Mouse (Mus musculus): ENCODE measurements around the gene Lipk. TPM values are rescaled to one million over a fixed set of nuclear protein-coding genes. Genes with fewer than 3 reads are reported as not detected.

Gene Lipk
- polyA plus RNA-seq, 1 experiment from 2014 or later = not detected

- Histone ChIP-seq H3K9ac (replicated peaks) (no peak within 1 kb of the TSS), H3K4me2 (replicated peaks) (no peak within 1 kb of the TSS), H3K9me3 (no peaks in the 10 kb centered on the region), H3K4me1 (replicated peaks) (no peaks in the 10 kb centered on the region), H3K27me3 (no peaks in the 10 kb centered on the region), H3K27ac (no peak within 1 kb of the TSS), H3K4me3 (replicated peaks) (no peak within 1 kb of the TSS), H3K36me3 (no peaks in the 10 kb centered on the region)
- no peak for ATAC-seq
- 94% methylated on average over 9 of the region's 9 CpGs for whole genome bisulfite sequencing
These were observed 58.8 kb downstream of the Lipk start, which contains the start of gene Lipn for GRCm38 (mm10) chr19:34066779-34067472. Gene Lipn, plus strand, starts transcription at chr19:34067358.

DNA sequence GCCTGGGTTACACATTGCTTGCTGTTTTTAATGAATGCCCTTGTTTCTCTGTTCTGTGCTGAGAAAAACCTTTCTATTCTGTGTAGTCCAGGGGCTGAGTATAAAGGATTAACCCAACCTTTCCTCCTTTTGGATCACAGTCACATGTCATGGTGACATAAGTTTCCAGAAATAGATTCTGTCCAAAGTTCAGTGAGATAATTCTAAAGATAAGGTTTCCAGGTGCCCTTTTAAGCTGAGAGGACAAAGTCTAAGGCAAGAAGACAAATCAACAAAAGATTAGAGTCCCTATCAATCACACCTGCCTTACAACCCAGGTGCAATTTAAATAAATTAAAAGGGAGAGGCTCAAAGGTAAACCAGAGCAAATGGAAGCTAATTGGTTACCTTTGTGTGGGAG, 66.1 kb downstream of the Lipk start:
- ATAC-seq = no peak
- Histone ChIP-seq H3K4me3 (replicated peaks) (no peak overlapping the region), H3K4me2 (replicated peaks) (no peak overlapping the region), H3K9me3 (no peaks in the 10 kb centered on the region), H3K27me3 (no peaks in the 10 kb centered on the region), H3K27ac (no peak overlapping the region), H3K36me3 (no peaks in the 10 kb centered on the region), H3K9ac (replicated peaks) (no peak overlapping the region), H3K4me1 (replicated peaks) (no peaks in the 10 kb centered on the region)

GRCm38 (mm10) chr19:34078130-34078529, 70.0 kb downstream of the Lipk start:
- WGBS = 78% methylated on average over 2 of the region's 2 CpGs
- no peaks in the 10 kb centered on the region for H3K9me3 ChIP-seq
- no peak overlapping the region for H3K27ac ChIP-seq
- H3K4me3 ChIP-seq (replicated peaks) = no peak overlapping the region
- no peaks in the 10 kb centered on the region for H3K4me1 ChIP-seq (replicated peaks)
- H3K36me3 ChIP-seq = no peaks in the 10 kb centered on the region
- H3K27me3 ChIP-seq = no peaks in the 10 kb centered on the region
- H3K4me2 ChIP-seq (replicated peaks) = no peak overlapping the region
- ATAC-seq = no peak
- no peak overlapping the region for H3K9ac ChIP-seq (replicated peaks)

DNA sequence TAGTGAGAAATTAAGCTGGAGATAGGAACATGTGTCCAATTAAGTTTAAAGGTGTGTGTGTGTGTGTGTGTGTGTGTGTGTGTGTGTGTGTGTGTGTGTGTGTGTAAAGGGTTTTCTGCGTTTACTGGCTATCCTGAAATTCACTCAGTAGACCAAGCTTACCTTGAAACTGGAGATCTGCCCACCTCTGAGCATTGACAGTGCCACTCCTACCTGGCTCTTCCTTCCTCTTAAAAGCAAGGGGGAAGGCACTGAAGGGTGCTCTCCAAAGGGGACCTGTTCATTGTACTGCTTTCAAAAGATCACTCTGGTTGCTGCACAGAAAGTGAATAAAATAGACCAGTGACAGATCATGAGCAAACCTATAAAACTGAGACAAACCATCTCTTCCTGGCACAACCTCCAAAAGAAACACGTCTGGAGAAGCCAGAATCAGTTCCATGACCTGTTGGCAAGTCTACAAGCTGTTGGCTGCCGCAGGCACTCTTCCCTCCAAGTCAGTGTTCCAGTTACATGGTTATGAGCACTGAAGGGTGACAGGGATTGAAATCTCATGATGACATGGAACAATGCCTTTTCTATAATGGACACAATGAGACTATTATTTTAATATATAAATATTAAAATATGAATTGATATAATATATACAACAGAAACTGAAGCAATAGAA, 81.1 kb downstream of the Lipk start:
- WGBS = 89% methylated on average over 3 of the region's 3 CpGs
- no peak overlapping the region for H3K4me3 ChIP-seq (replicated peaks)

DNA sequence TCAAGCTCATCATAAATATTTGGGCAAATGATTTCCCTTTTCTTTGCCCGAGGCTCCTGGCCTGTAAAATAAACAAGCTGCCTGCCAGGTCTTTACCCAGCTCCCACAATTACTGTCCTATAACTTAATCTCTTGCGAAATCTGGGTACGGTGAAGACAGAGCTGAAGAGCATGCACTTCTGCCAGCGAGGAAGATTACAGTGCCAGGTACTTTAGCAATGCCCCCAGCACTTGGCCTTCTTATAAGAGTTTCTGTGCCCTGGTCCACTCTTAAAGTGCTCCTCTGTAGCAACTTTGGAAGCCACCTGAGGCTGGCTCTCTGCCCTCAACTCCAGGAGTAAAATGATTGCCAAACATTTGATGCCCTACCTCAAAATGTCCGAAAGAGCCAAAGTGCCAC, 87.3 kb downstream of the Lipk start:
- Histone ChIP-seq H3K27ac (no peak overlapping the region), H3K27me3 (no peaks in the 10 kb centered on the region), H3K4me2 (replicated peaks) (no peak overlapping the region), H3K9me3 (no peaks in the 10 kb centered on the region), H3K9ac (replicated peaks) (no peak overlapping the region), H3K4me1 (replicated peaks) (no peaks in the 10 kb centered on the region), H3K4me3 (replicated peaks) (no peak overlapping the region), H3K36me3 (no peaks in the 10 kb centered on the region)
- 90% methylated on average over 5 of the region's 5 CpGs for WGBS
- no peak for ATAC-seq

More for the DNA sequence above, 81.1 kb downstream of the Lipk start:
- H3K9ac ChIP-seq (replicated peaks) = no peak overlapping the region
- H3K9me3 ChIP-seq = no peaks in the 10 kb centered on the region
- H3K36me3 ChIP-seq = no peaks in the 10 kb centered on the region
- H3K27ac ChIP-seq = no peak overlapping the region
- no peak overlapping the region for H3K4me2 ChIP-seq (replicated peaks)
- no peak for ATAC-seq
- H3K27me3 ChIP-seq = no peaks in the 10 kb centered on the region
- no peaks in the 10 kb centered on the region for H3K4me1 ChIP-seq (replicated peaks)

GRCm38 (mm10) chr19:34096228-34096627, 88.1 kb downstream of the Lipk start:
- Histone ChIP-seq H3K9me3 (no peaks in the 10 kb centered on the region), H3K4me3 (replicated peaks) (no peak overlapping the region), H3K9ac (replicated peaks) (no peak overlapping the region), H3K4me2 (replicated peaks) (no peak overlapping the region), H3K27ac (no peak overlapping the region), H3K27me3 (no peaks in the 10 kb centered on the region), H3K4me1 (replicated peaks) (no peaks in the 10 kb centered on the region), H3K36me3 (no peaks in the 10 kb centered on the region)
- 87% methylated on average over 1 of the region's 1 CpGs for WGBS
- no peak for ATAC-seq

Small RNA genes within 50 kb of the gene (microRNA-seq; reads per million reads assigned to microRNA genes)
- gene Gm23334 = not detected

Other genes with a start within 250 kb of the Lipk start
- 14.7 and 15.9 TPM in 2 replicates for gene Lipo3, start 246.3 kb upstream of the Lipk start, polyA plus RNA-seq (2015; fragmentation: Nextera tagmentation; extraction: Ambion mirVana)
- gene Lipo1, start 220.8 kb upstream of the Lipk start, polyA plus RNA-seq (2015; fragmentation: Nextera tagmentation; extraction: Ambion mirVana) = not detected in 2 replicates
- not detected in 2 replicates for gene Lipf, start 47.1 kb upstream of the Lipk start, polyA plus RNA-seq (2015; fragmentation: Nextera tagmentation; extraction: Ambion mirVana)
- gene Lipn, start 59.1 kb downstream of the Lipk start, polyA plus RNA-seq (2015; fragmentation: Nextera tagmentation; extraction: Ambion mirVana) = not detected in 2 replicates
- not detected in 2 replicates for gene Lipm, start 92.6 kb downstream of the Lipk start, polyA plus RNA-seq (2015; fragmentation: Nextera tagmentation; extraction: Ambion mirVana)
- not detected in 2 replicates for gene Ankrd22, start 157.8 kb downstream of the Lipk start, polyA plus RNA-seq (2015; fragmentation: Nextera tagmentation; extraction: Ambion mirVana)
- gene Stambpl1, start 183.9 kb downstream of the Lipk start, polyA plus RNA-seq (2015; fragmentation: Nextera tagmentation; extraction: Ambion mirVana) = 5.1 and 5.9 TPM in 2 replicates
- 9.6 and 15.2 TPM in 2 replicates for gene Acta2, start 247.3 kb downstream of the Lipk start, polyA plus RNA-seq (2015; fragmentation: Nextera tagmentation; extraction: Ambion mirVana)

All from midbrain, embryonic 13.5 days (tissue).